Mouse (Mus musculus) myocyte (in vitro differentiated cells): ENCODE measurements at regions not wholly inside any gene's neighbourhood (a gene's known extent, or its start where the extent isn't known, plus 50 kb on each side); places are given as distances from the start of the nearest gene placed in this dataset.

Experiments used
- CEBPB ChIP-seq: IDR thresholded peaks from 2 replicates; pipeline ENCODE4 v1.6.1; 2011; ENCODE audit warnings: mild to moderate bottlenecking, moderate library complexity; ENCODE audit not compliant: poor library complexity, insufficient read depth, severe bottlenecking
- E2F4 ChIP-seq: IDR thresholded peaks from one replicate; pipeline ENCODE4 v1.6.1; 2011; ENCODE audit warnings: mild to moderate bottlenecking, control low read depth, moderate library complexity; ENCODE audit not compliant: insufficient read depth
- MAX ChIP-seq: IDR thresholded peaks from one replicate; pipeline ENCODE4 v1.6.1; 2011; ENCODE audit warnings: low read depth, mild to moderate bottlenecking, control low read depth
- MYOD1 ChIP-seq, 3 experiments: IDR thresholded peaks; one replicate each; pipeline ENCODE4 v1.6.1; 2011; ENCODE audit warnings: control low read depth in 2 of 3, low read depth in 2 of 3, mild to moderate bottlenecking in 2 of 3, moderate library complexity in 1 of 3; ENCODE audit not compliant: insufficient read length in 2 of 3, control insufficient read depth in 1 of 3
- POLR2A ChIP-seq: IDR thresholded peaks from one replicate; pipeline ENCODE4 v1.6.1; 2011; ENCODE audit warnings: low read depth, mild to moderate bottlenecking, control low read depth, moderate library complexity; ENCODE audit not compliant: insufficient read length
- POLR2AphosphoS2 ChIP-seq: IDR thresholded peaks from one replicate; pipeline ENCODE4 v1.6.1; 2011; ENCODE audit warnings: low read depth, control low read depth; ENCODE audit not compliant: insufficient read length
- SRF ChIP-seq: IDR thresholded peaks from one replicate; pipeline ENCODE4 v1.6.1; 2011; ENCODE audit warnings: low read depth; ENCODE audit not compliant: control insufficient read depth, insufficient read length
- TCF12 ChIP-seq: IDR thresholded peaks from one replicate; pipeline ENCODE4 v1.6.1; 2011; ENCODE audit warnings: mild to moderate bottlenecking, control low read depth; ENCODE audit not compliant: poor library complexity, insufficient read depth, severe bottlenecking
- TCF3 ChIP-seq: IDR thresholded peaks from one replicate; pipeline ENCODE4 v1.6.1; 2011; ENCODE audit warnings: low read depth, control low read depth; ENCODE audit not compliant: insufficient read length
- USF1 ChIP-seq: IDR thresholded peaks from one replicate; pipeline ENCODE4 v1.6.1; 2011; ENCODE audit warnings: low read depth, mild to moderate bottlenecking, control low read depth, moderate library complexity

DNA sequence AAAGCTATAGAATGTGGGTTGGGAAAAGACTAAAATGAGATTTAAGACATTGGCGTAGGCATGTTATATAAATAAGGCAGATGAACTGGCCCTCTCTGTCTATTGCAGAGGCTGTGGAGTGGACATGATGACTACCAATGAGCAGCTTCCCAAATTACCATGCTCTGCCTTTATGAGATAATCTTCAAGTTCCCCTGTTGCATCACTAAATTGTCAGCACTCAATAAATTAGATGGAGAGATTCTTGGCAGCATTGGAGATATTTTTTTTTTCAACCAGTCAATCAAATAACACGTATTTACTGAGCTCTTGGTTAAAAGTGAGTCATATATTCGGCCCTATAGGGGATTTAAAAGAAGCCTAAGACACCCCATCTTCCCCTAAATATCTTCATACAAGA lies 91.6 kb upstream of the Spag17 start:
- TF ChIP-seq POLR2A (no peak), TCF12 (no peak), MYOD1 (IDR thresholded peaks at IDR 0.05; ENCODE audit: control insufficient read depth in 1 of 3, insufficient read length in 2 of 3, low read depth in 2 of 3) (no peak), E2F4 (no peak), USF1 (no peak), POLR2AphosphoS2 (no peak), CEBPB (peak; percentile 79; the same call in 1 of the 2 replicates), MAX (no peak), TCF3 (no peak), SRF (no peak)
